Mouse (Mus musculus) C2C12 (cell line): ENCODE measurements around the gene Cptp. TPM values are rescaled to one million over a fixed set of nuclear protein-coding genes. Genes with fewer than 3 reads are reported as not detected.

Experiments used
- H3K27me3 ChIP-seq: one replicate; pipeline ENCODE4 v1.6.1; 2011; ENCODE audit not compliant: control insufficient read depth, insufficient read depth, insufficient read length
- H3K36me3 ChIP-seq: one replicate; pipeline ENCODE4 v1.6.1; 2011; ENCODE audit not compliant: control insufficient read depth, insufficient read depth
- H3K4me3 ChIP-seq: one replicate; pipeline ENCODE4 v1.5.1; 2011; ENCODE audit warnings: mild to moderate bottlenecking, control low read depth; ENCODE audit not compliant: poor library complexity, insufficient read depth, severe bottlenecking
- H3K79me2 ChIP-seq: one replicate; pipeline ENCODE4 v1.6.1; 2011; ENCODE audit not compliant: control insufficient read depth, insufficient read depth
- H3K79me3 ChIP-seq: one replicate; pipeline ENCODE4 v1.6.1; 2011; ENCODE audit warnings: low read depth, control low read depth
- H3ac ChIP-seq: one replicate; pipeline ENCODE3; 2011; ENCODE audit warnings: low read depth; ENCODE audit not compliant: control insufficient read depth, insufficient read length
- CEBPB ChIP-seq: IDR thresholded peaks from one replicate; pipeline ENCODE4 v1.6.1; 2011; ENCODE audit warnings: low read depth, mild to moderate bottlenecking, control low read depth, moderate library complexity
- CTCF ChIP-seq: IDR thresholded peaks from one replicate; pipeline ENCODE4 v1.5.1; 2011; ENCODE audit not compliant: control insufficient read depth, insufficient read depth, insufficient read length
- FOSL1 ChIP-seq: IDR thresholded peaks from one replicate; pipeline ENCODE4 v1.8.0; 2011; ENCODE audit warnings: mild to moderate bottlenecking, low read length; ENCODE audit not compliant: poor library complexity, insufficient read depth, severe bottlenecking
- MAX ChIP-seq: IDR thresholded peaks from one replicate; pipeline ENCODE4 v1.6.1; 2011; ENCODE audit warnings: mild to moderate bottlenecking, control low read depth
- MYOD1 ChIP-seq: IDR thresholded peaks from one replicate; pipeline ENCODE4 v1.6.1; 2011; ENCODE audit warnings: low read depth; ENCODE audit not compliant: control insufficient read depth, insufficient read length
- MYOG ChIP-seq: IDR thresholded peaks from one replicate; pipeline ENCODE4 v1.6.1; 2011; ENCODE audit not compliant: control insufficient read depth, insufficient read length; ENCODE audit errors: extremely low read depth
- USF1 ChIP-seq: IDR thresholded peaks from one replicate; pipeline ENCODE4 v1.6.1; 2011; ENCODE audit warnings: low read depth, mild to moderate bottlenecking, control low read depth, moderate library complexity
- microRNA-seq: library from miRNA; unstranded; fragments of <30 nt; microRNA quantifications from one replicate; pipeline ENCODE4, GENCODE M21; 2019; ENCODE audit warnings: borderline microRNAs expressed
- polyA plus RNA-seq: library from polyadenylated mRNA; unstranded; fragments of >200 nt; fragmentation: generic; extraction: Trizol; gene quantifications from one replicate; pipeline ENCODE4 v1.2.1, GENCODE M21; 2012; ENCODE audit warnings: missing spikeins

Gene Cptp
- polyA plus RNA-seq, 1 experiment: 11.8 TPM

DNA sequence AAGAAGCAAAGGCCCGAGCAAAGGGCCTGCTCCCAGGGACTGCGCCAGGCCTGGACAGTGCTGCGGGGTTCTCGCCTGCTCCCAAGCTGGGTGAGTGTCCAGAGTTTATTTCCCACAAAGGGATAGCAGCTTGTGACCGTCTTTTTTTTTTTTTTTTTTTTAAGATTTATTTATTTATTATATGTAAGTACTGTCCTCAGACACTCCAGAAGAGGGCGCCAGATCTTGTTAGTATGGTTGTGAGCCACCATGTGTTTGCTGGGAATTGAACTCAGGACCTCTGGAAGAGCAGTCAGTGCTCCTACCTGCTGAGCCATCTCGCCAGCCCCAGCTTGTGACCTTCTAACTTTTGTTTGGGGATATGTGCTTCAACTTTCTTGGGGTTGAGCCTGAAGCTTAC lies 48.2 kb downstream of the Cptp start:
- Histone ChIP-seq H3K36me3 (peaks cover 97% of the 10 kb centered on the region), H3K4me3 (no peak overlapping the region), H3K79me2 (peaks cover 89% of the 10 kb centered on the region), H3K79me3 (peaks cover 58% of the 10 kb centered on the region), H3ac (no peak overlapping the region), H3K27me3 (no peaks in the 10 kb centered on the region)
- TF ChIP-seq MYOD1: no peak
- TF ChIP-seq CEBPB: no peak
- TF ChIP-seq CTCF: no peak
- TF ChIP-seq FOSL1: no peak
- TF ChIP-seq USF1: no peak
- TF ChIP-seq MYOG: no peak
- no peak for TF ChIP-seq MAX

DNA sequence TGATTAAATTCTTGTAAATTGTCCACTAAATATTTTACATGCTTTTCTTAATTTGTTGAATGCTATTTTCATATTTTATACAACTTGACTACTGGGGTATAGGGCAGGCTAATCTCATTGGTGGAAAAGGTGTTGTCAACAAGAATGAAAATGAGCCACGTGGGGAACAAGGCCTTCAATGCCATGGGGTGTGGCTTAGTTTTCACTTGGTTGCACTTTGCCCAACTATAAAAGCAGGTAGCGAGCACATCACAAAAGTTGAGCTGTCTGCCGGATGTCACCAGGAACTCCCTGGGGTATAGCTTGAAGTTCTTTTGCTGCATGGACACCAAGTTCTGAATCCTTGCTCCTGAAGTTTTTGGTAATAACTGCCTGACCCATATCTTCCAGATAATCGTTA lies 51.7 kb downstream of the Cptp start:
- Histone ChIP-seq H3K79me3 (peaks cover 72% of the 10 kb centered on the region), H3K79me2 (peaks cover 99% of the 10 kb centered on the region), H3K4me3 (no peak overlapping the region), H3K27me3 (no peaks in the 10 kb centered on the region), H3ac (no peak overlapping the region), H3K36me3 (peaks cover 84% of the 10 kb centered on the region)
- TF ChIP-seq MYOG (no peak), CEBPB (no peak), MYOD1 (no peak), FOSL1 (no peak), CTCF (no peak), USF1 (no peak), MAX (no peak)

Small RNAs within 50 kb of the gene (microRNA-seq; reads per million reads assigned to microRNA genes)
- gene Gm22991: not detected

Other genes with a start within 250 kb of the Cptp start
- 40.4 TPM for gene Cdk11b, start 244.6 kb downstream of the Cptp start, polyA plus RNA-seq
- not detected for gene Gm10563, start 224.0 kb downstream of the Cptp start, polyA plus RNA-seq
- 4.5 TPM for gene Mmp23, start 216.1 kb downstream of the Cptp start, polyA plus RNA-seq
- gene Mib2, start 200.2 kb downstream of the Cptp start, polyA plus RNA-seq: 16.2 TPM
- 9.0 TPM for gene Fndc10, start 175.1 kb downstream of the Cptp start, polyA plus RNA-seq
- 92.4 TPM for gene Ssu72, start 164.6 kb downstream of the Cptp start, polyA plus RNA-seq
- 0.39 TPM for gene Tmem240, start 134.6 kb downstream of the Cptp start, polyA plus RNA-seq
- gene Atad3a, start 108.3 kb downstream of the Cptp start, polyA plus RNA-seq: 72.9 TPM
- 1.0 TPM for gene Vwa1, start 94.7 kb downstream of the Cptp start, polyA plus RNA-seq
- gene Tmem88b, start 83.6 kb downstream of the Cptp start, polyA plus RNA-seq: 0.18 TPM
- not detected for gene Ankrd65, start 79.0 kb downstream of the Cptp start, polyA plus RNA-seq
- 262 TPM for gene Mrpl20, start 66.6 kb downstream of the Cptp start, polyA plus RNA-seq
- gene Ccnl2, start 57.0 kb downstream of the Cptp start, polyA plus RNA-seq: 18.8 TPM
- gene Aurkaip1, start 38.2 kb downstream of the Cptp start, polyA plus RNA-seq: 140 TPM
- gene Mxra8, start 29.8 kb downstream of the Cptp start, polyA plus RNA-seq: 38.0 TPM
- 46.6 TPM for gene Dvl1, start 22.0 kb downstream of the Cptp start, polyA plus RNA-seq
- gene Tas1r3, start 6.1 kb downstream of the Cptp start, polyA plus RNA-seq: 0.08 TPM
- 68.4 TPM for gene Ints11, start 106 bp upstream of the Cptp start, polyA plus RNA-seq
- 30.7 TPM for gene Pusl1, start 22.3 kb upstream of the Cptp start, polyA plus RNA-seq
- gene Acap3, start 22.4 kb upstream of the Cptp start, polyA plus RNA-seq: 31.0 TPM
- gene Ube2j2, start 74.4 kb upstream of the Cptp start, polyA plus RNA-seq: 68.2 TPM
- 2.4 TPM for gene C1qtnf12, start 92.9 kb upstream of the Cptp start, polyA plus RNA-seq
- 6.6 TPM for gene B3galt6, start 123.2 kb upstream of the Cptp start, polyA plus RNA-seq
- gene Sdf4, start 123.4 kb upstream of the Cptp start, polyA plus RNA-seq: 141 TPM
- gene Tnfrsf4, start 144.4 kb upstream of the Cptp start, polyA plus RNA-seq: 0.54 TPM
- gene Tnfrsf18, start 156.7 kb upstream of the Cptp start, polyA plus RNA-seq: 0.30 TPM
- not detected for gene Ttll10, start 190.0 kb upstream of the Cptp start, polyA plus RNA-seq
- 19.2 TPM for gene 9430015G10Rik, start 240.5 kb upstream of the Cptp start, polyA plus RNA-seq